Mouse (Mus musculus): ENCODE results near the gene Glp1r. TPM values are rescaled to one million over a fixed set of nuclear protein-coding genes. Genes with fewer than 3 reads are reported as not detected.

The Glp1r gene
- polyA plus RNA-seq, 1 experiment = not detected

GRCm38 (mm10) chr17:30874276-30874675 is 27.3 kb upstream of the Glp1r start:
- TF ChIP-seq CTCF (IDR thresholded peaks at IDR 0.05; ENCODE audit: insufficient read depth, low read depth, low read length) (peak; percentile 4; the same call in 1 of the 2 replicates), POLR2A (IDR thresholded peaks at IDR 0.05; ENCODE audit: insufficient read depth, low read depth, low read length) (no peak)
- Histone ChIP-seq H3K4me1 (ENCODE audit: control insufficient read depth, insufficient read depth, low read length) (peaks cover 3% of the 10 kb centered on the region; the same call in 1 of the 2 replicates), H3K27ac (ENCODE audit: insufficient read depth, low read depth, low read length) (no peak overlapping the region), H3K4me3 (ENCODE audit: insufficient read depth, low read depth, low read length) (no peak overlapping the region)
- WGBS = 72% methylated on average over 15 of the region's 15 CpGs

DNA sequence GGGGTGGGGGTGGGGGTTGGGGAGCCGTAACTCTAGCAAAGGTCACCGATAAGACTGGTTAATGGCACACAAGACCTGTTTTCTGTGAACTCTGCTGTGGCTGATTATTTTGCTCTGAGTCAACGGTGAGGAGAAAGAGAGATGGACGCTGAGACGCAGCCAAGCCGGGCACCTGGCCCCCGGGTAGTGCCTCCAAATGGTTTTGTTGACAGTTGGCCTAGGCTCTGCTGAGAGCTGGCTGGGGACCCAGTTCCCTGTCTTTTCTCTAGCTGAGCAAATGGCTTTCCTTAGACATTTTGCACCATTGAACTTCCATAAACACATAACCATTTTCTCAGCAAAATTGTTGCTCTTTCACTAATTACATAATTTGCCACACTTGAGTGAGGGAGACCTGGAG is 24.2 kb upstream of the Glp1r start:
- TF ChIP-seq CTCF (IDR thresholded peaks at IDR 0.05; ENCODE audit: insufficient read depth, low read depth, low read length) = no peak
- no peak for TF ChIP-seq POLR2A (IDR thresholded peaks at IDR 0.05; ENCODE audit: insufficient read depth, low read depth, low read length)
- no peak overlapping the region for H3K4me3 ChIP-seq (ENCODE audit: insufficient read depth, low read depth, low read length)
- H3K4me1 ChIP-seq (ENCODE audit: control insufficient read depth, insufficient read depth, low read length) = peaks cover 3% of the 10 kb centered on the region; the same call in 1 of the 2 replicates
- WGBS = 52% methylated on average over 7 of the region's 7 CpGs
- H3K27ac ChIP-seq (ENCODE audit: insufficient read depth, low read depth, low read length) = no peak overlapping the region

- Histone ChIP-seq H3K27ac (ENCODE audit: insufficient read depth, low read depth, low read length) (no peak overlapping the region), H3K4me1 (ENCODE audit: control insufficient read depth, insufficient read depth, low read length) (peaks cover 3% of the 10 kb centered on the region; the same call in 1 of the 2 replicates), H3K4me3 (ENCODE audit: insufficient read depth, low read depth, low read length) (no peak overlapping the region)
- 78% methylated on average over 6 of the region's 6 CpGs for WGBS
- no peak for TF ChIP-seq POLR2A (IDR thresholded peaks at IDR 0.05; ENCODE audit: insufficient read depth, low read depth, low read length)
- TF ChIP-seq CTCF (IDR thresholded peaks at IDR 0.05; ENCODE audit: insufficient read depth, low read depth, low read length) = no peak
Observed at GRCm38 (mm10) chr17:30878626-30879025, 23.0 kb upstream of the Glp1r start.

GRCm38 (mm10) chr17:30880391-30880790 is 21.2 kb upstream of the Glp1r start:
- WGBS = 91% methylated on average over 3 of the region's 3 CpGs
- Histone ChIP-seq H3K4me1 (ENCODE audit: control insufficient read depth, insufficient read depth, low read length) (peaks cover 3% of the 10 kb centered on the region; the same call in 1 of the 2 replicates), H3K27ac (ENCODE audit: insufficient read depth, low read depth, low read length) (no peak overlapping the region), H3K4me3 (ENCODE audit: insufficient read depth, low read depth, low read length) (no peak overlapping the region)
- TF ChIP-seq CTCF (IDR thresholded peaks at IDR 0.05; ENCODE audit: insufficient read depth, low read depth, low read length) = no peak

DNA sequence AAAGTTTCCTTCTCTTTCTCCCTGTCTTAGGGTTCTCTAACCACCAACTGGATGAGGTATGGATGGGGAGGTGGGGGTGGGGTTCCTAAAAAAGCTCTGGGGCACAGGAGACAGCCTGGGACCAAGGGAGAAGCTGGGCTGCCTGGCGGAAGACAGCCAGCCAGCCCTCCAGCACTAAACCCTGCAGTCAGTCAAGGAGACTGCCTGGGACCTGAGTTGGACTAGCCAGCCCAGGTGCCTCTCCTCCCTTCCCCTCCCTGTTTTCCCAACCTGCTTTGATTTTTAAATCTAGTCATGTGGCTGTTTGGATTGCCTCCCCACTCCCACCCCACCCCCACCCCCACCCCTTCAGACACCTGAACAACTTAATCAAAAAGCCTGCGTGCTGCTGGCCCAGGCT is 20.6 kb upstream of the Glp1r start:
- whole genome bisulfite sequencing = 92% methylated on average over 2 of the region's 2 CpGs
- no peak overlapping the region for H3K4me3 ChIP-seq (ENCODE audit: insufficient read depth, low read depth, low read length)
- H3K4me1 ChIP-seq (ENCODE audit: control insufficient read depth, insufficient read depth, low read length) = peaks cover 3% of the 10 kb centered on the region; the same call in 1 of the 2 replicates
- TF ChIP-seq CTCF (IDR thresholded peaks at IDR 0.05; ENCODE audit: insufficient read depth, low read depth, low read length) (no peak), POLR2A (IDR thresholded peaks at IDR 0.05; ENCODE audit: insufficient read depth, low read depth, low read length) (no peak)
- no peak overlapping the region for H3K27ac ChIP-seq (ENCODE audit: insufficient read depth, low read depth, low read length)

GRCm38 (mm10) chr17:30882206-30882605 is 19.4 kb upstream of the Glp1r start:
- no peak overlapping the region for H3K27ac ChIP-seq (ENCODE audit: insufficient read depth, low read depth, low read length)

GRCm38 (mm10) chr17:30883534-30883933 is 18.1 kb upstream of the Glp1r start:
- H3K4me1 ChIP-seq (ENCODE audit: control insufficient read depth, insufficient read depth, low read length) = no peaks in the 10 kb centered on the region
- TF ChIP-seq POLR2A (IDR thresholded peaks at IDR 0.05; ENCODE audit: insufficient read depth, low read depth, low read length) (no peak), CTCF (IDR thresholded peaks at IDR 0.05; ENCODE audit: insufficient read depth, low read depth, low read length) (no peak)
- no peak overlapping the region for H3K4me3 ChIP-seq (ENCODE audit: insufficient read depth, low read depth, low read length)
- WGBS = 90% methylated on average over 8 of the region's 8 CpGs
- H3K27ac ChIP-seq (ENCODE audit: insufficient read depth, low read depth, low read length) = no peak overlapping the region

More at GRCm38 (mm10) chr17:30882206-30882605, 19.4 kb upstream of the Glp1r start:
- no peak for TF ChIP-seq CTCF (IDR thresholded peaks at IDR 0.05; ENCODE audit: insufficient read depth, low read depth, low read length)
- TF ChIP-seq POLR2A (IDR thresholded peaks at IDR 0.05; ENCODE audit: insufficient read depth, low read depth, low read length) = no peak
- 10% methylated on average over 6 of the region's 6 CpGs for WGBS
- H3K4me3 ChIP-seq (ENCODE audit: insufficient read depth, low read depth, low read length) = no peak overlapping the region
- peaks cover 3% of the 10 kb centered on the region; the same call in 1 of the 2 replicates for H3K4me1 ChIP-seq (ENCODE audit: control insufficient read depth, insufficient read depth, low read length)

DNA sequence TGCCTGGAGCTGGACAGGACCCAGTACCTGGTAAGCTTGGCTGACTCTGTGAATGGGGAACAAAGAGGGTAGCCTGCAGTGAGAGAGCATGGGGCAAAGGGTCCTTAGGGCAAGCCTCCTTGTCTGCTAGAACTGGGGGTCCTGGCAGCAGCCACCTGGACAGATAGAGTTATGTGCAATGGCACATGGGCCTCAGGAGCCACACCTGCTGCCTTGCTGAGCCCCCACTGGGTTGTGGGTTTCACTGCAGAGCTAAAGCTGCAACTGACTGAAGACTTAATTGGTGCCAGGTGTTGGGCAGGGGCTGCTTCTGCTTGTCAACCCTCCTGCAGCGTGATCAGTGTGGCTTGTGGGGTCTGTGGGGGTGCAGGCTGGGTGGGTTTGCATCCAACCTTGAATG is 9.5 kb upstream of the Glp1r start:
- no peaks in the 10 kb centered on the region for H3K4me1 ChIP-seq (ENCODE audit: control insufficient read depth, insufficient read depth, low read length)
- WGBS = 55% methylated on average over 1 of the region's 1 CpGs
- no peak for TF ChIP-seq POLR2A (IDR thresholded peaks at IDR 0.05; ENCODE audit: insufficient read depth, low read depth, low read length)
- TF ChIP-seq CTCF (IDR thresholded peaks at IDR 0.05; ENCODE audit: insufficient read depth, low read depth, low read length) = no peak
- H3K4me3 ChIP-seq (ENCODE audit: insufficient read depth, low read depth, low read length) = no peak overlapping the region
- no peak overlapping the region for H3K27ac ChIP-seq (ENCODE audit: insufficient read depth, low read depth, low read length)

- Histone ChIP-seq H3K4me1 (ENCODE audit: control insufficient read depth, insufficient read depth, low read length) (no peaks in the 10 kb centered on the region), H3K4me3 (ENCODE audit: insufficient read depth, low read depth, low read length) (no peak overlapping the region), H3K27ac (ENCODE audit: insufficient read depth, low read depth, low read length) (no peak overlapping the region)
- WGBS = 47% methylated on average over 2 of the region's 2 CpGs
- TF ChIP-seq POLR2A (IDR thresholded peaks at IDR 0.05; ENCODE audit: insufficient read depth, low read depth, low read length) = no peak
- no peak for TF ChIP-seq CTCF (IDR thresholded peaks at IDR 0.05; ENCODE audit: insufficient read depth, low read depth, low read length)
Observed at GRCm38 (mm10) chr17:30892730-30893129, 8.9 kb upstream of the Glp1r start.

DNA sequence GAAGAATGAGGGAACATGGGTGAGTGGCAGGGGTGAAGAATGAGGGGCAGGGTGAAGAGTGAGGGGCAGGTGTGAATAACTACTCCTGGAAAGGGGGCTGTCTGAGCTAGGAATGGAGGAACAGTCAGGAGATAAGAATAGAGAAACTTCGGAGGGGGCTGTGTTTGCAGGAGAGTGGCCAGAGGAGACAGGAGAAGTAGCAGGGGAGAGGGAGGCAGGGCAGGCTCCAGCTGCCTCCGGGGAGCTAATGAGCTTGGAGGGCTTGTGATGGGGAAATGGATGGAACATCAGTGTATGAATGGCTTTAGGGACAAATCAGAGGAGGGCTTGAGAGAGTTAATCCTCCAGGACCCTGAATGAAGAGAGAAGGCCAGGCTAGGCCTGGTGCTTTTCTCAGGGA is 4.5 kb upstream of the Glp1r start:
- Histone ChIP-seq H3K27ac (ENCODE audit: insufficient read depth, low read depth, low read length) (no peak overlapping the region), H3K4me3 (ENCODE audit: insufficient read depth, low read depth, low read length) (no peak overlapping the region), H3K4me1 (ENCODE audit: control insufficient read depth, insufficient read depth, low read length) (peaks cover 9% of the 10 kb centered on the region)
- 20% methylated on average over 2 of the region's 2 CpGs for WGBS
- TF ChIP-seq POLR2A (IDR thresholded peaks at IDR 0.05; ENCODE audit: insufficient read depth, low read depth, low read length) (no peak), CTCF (IDR thresholded peaks at IDR 0.05; ENCODE audit: insufficient read depth, low read depth, low read length) (no peak)
